Mouse (Mus musculus): ENCODE measurements around the gene Dnajb13.

Gene Dnajb13

GRCm38 (mm10) chr7:100463194-100463593 lies 51.6 kb downstream of the Dnajb13 start:
- ChIA-PET CTCF (no interaction called here), POLR2A (interaction anchor here in 3 of 4 experiments (1.1 to 1.8 kb wide), 4 partner anchors 9 to 36 kb away, joined by 3 to 5 read pairs (median 3); partner anchors contain the start of gene Ucp3 (in 1 of the 3))

- CTCF ChIA-PET: no interaction called here
- POLR2A ChIA-PET: interaction anchor here in 2 of 4 experiments (0.6 to 1.9 kb wide), 3 partner anchors 11 to 857 kb away, joined by 3 to 5 read pairs (median 3); no protein-coding TSS in a partner anchor
Measured at GRCm38 (mm10) chr7:100461621-100462151, 53.1 kb downstream of the Dnajb13 start.

GRCm38 (mm10) chr7:100459862-100460261 lies 54.9 kb downstream of the Dnajb13 start:
- ChIA-PET POLR2A (no interaction called here), CTCF (no interaction called here)

DNA sequence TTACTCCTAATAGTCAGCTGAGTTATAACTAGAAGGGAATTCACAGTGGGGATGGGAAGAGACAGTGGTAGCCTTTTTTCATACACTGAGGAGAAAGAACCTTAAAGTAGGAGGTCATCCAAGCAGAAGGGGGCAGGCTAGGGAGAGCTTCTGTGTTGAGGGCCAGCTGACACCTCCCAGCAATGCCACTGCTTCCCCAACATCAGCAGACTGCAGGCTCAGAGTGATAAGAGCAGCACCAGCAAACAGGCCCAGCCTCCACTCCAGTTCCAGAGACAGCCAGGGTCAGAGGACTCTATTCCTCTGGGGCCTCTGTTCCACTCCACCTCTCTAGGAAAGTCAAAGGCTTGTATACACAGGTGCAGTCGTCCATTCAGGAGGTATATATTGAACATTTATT lies 56.6 kb downstream of the Dnajb13 start:
- CTCF ChIA-PET: no interaction called here
- POLR2A ChIA-PET: interaction anchor here in 1 of 4 experiments (1.0 kb wide), 1 partner anchor 76 kb away, joined by 3 read pairs; no protein-coding TSS in a partner anchor
